Mouse (Mus musculus): Measurements from ENCODE around the gene Afm. TPM values are rescaled to one million over a fixed set of nuclear protein-coding genes. Genes with fewer than 3 reads are reported as not detected.

Afm gene
- polyA plus RNA-seq, 1 experiment from 2014 or later: not detected

DNA sequence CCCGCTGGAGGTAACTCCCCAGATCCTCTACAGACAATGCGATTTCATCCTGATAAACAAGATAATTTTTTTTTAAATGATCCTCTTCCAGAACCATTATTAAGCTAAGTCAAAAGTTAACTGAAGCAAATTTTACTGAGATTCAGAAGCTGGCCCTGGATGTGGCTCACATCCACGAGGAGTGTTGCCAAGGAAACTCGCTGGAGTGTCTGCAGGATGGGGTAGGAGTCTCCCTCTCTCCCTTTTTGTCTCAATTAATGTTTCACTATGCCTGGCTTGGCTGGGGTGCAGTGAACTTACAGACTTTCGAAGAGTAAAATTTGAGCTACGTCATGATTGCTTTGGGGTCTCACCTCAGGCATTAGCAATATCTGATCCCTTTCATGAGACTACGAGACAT lies 19.2 kb upstream of the Afm start:
- no peak overlapping the region for H3K27ac ChIP-seq
- H3K27me3 ChIP-seq: no peaks in the 10 kb centered on the region
- WGBS: 76% methylated on average over 7 of the region's 7 CpGs
- no peaks in the 10 kb centered on the region for H3K36me3 ChIP-seq
- H3K4me2 ChIP-seq: no peak overlapping the region
- H3K4me1 ChIP-seq: no peaks in the 10 kb centered on the region
- no peak for ATAC-seq (ENCODE audit: insufficient number of reproducible peaks, insufficient read depth, low FRiP score, low TSS enrichment, low read depth)
- no peak overlapping the region for H3K9ac ChIP-seq
- H3K4me3 ChIP-seq: no peak overlapping the region
- H3K9me3 ChIP-seq: no peaks in the 10 kb centered on the region

DNA sequence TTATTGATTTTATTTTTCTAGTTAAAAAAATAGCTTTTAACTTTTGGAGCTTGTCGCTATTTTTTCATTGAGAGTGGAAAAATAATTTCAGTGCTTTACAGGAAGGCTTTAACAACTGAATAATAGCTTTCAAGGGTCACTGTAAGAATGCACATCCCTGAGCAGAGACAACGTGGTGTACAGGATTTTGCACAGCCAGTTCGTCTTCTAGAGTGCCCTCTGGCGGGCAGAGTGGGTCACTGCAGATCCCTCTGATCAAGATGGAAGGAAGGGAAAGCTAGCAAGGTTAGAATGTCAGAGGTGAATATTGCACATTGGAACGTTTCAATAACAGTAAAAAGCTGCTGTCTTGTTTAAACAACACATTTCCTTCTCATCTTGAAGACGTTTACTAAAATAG lies 18.0 kb upstream of the Afm start:
- no peak overlapping the region for H3K27ac ChIP-seq
- H3K4me3 ChIP-seq: no peak overlapping the region
- WGBS: 6% methylated on average over 6 of the region's 6 CpGs
- ATAC-seq (ENCODE audit: insufficient number of reproducible peaks, insufficient read depth, low FRiP score, low TSS enrichment, low read depth): no peak
- H3K4me2 ChIP-seq: no peak overlapping the region
- no peaks in the 10 kb centered on the region for H3K4me1 ChIP-seq
- H3K27me3 ChIP-seq: no peaks in the 10 kb centered on the region
- H3K36me3 ChIP-seq: no peaks in the 10 kb centered on the region
- H3K9me3 ChIP-seq: no peaks in the 10 kb centered on the region
- H3K9ac ChIP-seq: no peak overlapping the region

DNA sequence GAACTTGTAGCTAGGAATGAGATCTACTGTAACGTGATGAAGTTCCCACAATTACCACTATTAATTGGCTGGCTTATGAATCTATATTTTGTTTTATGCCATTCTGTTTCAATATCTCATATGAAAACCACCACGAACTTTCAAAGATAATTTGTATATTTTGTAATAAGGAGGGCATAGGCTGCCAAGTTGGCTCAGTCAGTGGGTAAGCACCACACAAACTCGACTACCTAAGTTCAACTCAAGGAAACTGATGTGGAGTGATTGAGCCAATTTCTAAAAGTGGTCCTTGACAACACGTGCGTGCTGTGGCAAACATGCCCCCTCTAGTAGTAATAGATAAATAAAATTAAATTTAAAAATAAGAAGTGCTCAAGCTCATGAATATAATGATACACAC lies 17.0 kb upstream of the Afm start:
- H3K4me2 ChIP-seq: no peak overlapping the region
- no peak overlapping the region for H3K4me3 ChIP-seq
- WGBS: 90% methylated on average over 5 of the region's 5 CpGs
- no peak for ATAC-seq (ENCODE audit: insufficient number of reproducible peaks, insufficient read depth, low FRiP score, low TSS enrichment, low read depth)
- H3K27me3 ChIP-seq: no peaks in the 10 kb centered on the region
- no peak overlapping the region for H3K9ac ChIP-seq
- no peaks in the 10 kb centered on the region for H3K4me1 ChIP-seq
- no peaks in the 10 kb centered on the region for H3K9me3 ChIP-seq
- H3K36me3 ChIP-seq: no peaks in the 10 kb centered on the region
- H3K27ac ChIP-seq: no peak overlapping the region

DNA sequence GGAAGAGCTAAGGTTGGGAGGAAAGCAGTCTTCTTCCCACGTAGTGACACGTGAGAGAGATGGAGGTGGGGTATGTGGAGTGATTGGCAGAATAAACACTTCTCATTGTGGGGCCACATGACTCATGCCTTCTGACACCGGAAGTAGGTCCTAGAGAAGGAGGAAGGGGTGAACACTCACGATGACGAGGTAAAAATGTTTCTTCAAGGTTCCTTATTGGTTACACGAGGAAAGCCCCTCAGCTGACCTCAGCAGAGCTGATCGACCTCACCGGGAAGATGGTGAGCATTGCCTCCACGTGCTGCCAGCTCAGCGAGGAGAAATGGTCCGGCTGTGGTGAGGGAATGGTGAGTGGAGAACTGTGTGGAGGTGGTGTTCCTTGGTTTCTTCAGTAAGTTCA lies 14.0 kb upstream of the Afm start:
- ATAC-seq (ENCODE audit: insufficient number of reproducible peaks, insufficient read depth, low FRiP score, low TSS enrichment, low read depth): no peak

DNA sequence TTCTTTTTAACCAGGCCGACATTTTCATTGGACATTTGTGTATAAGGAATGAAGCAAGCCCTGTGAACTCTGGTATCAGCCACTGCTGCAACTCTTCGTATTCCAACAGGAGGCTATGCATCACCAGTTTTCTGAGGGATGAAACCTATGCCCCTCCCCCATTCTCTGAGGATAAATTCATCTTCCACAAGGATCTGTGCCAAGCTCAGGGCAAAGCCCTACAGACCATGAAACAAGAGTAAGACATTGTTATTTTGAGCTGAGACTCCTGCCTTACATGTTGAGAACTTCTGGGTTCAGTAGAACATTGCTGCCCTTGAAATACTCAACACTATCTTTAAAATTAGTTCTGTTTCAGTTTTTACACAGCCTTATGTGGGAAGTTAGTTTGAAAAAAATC lies 12.2 kb upstream of the Afm start:
- no peaks in the 10 kb centered on the region for H3K9me3 ChIP-seq
- no peak overlapping the region for H3K9ac ChIP-seq
- 85% methylated on average over 2 of the region's 2 CpGs for WGBS
- no peak overlapping the region for H3K4me2 ChIP-seq
- no peaks in the 10 kb centered on the region for H3K36me3 ChIP-seq
- no peaks in the 10 kb centered on the region for H3K27me3 ChIP-seq
- no peak overlapping the region for H3K4me3 ChIP-seq
- ATAC-seq (ENCODE audit: insufficient number of reproducible peaks, insufficient read depth, low FRiP score, low TSS enrichment, low read depth): no peak
- H3K4me1 ChIP-seq: no peaks in the 10 kb centered on the region
- H3K27ac ChIP-seq: no peak overlapping the region

More for the DNA sequence above, 14.0 kb upstream of the Afm start:
- no peaks in the 10 kb centered on the region for H3K4me1 ChIP-seq
- no peak overlapping the region for H3K27ac ChIP-seq
- H3K36me3 ChIP-seq: no peaks in the 10 kb centered on the region
- 80% methylated on average over 11 of the region's 11 CpGs for WGBS
- H3K4me3 ChIP-seq: no peak overlapping the region
- no peak overlapping the region for H3K4me2 ChIP-seq
- H3K27me3 ChIP-seq: no peaks in the 10 kb centered on the region
- no peaks in the 10 kb centered on the region for H3K9me3 ChIP-seq
- no peak overlapping the region for H3K9ac ChIP-seq

DNA sequence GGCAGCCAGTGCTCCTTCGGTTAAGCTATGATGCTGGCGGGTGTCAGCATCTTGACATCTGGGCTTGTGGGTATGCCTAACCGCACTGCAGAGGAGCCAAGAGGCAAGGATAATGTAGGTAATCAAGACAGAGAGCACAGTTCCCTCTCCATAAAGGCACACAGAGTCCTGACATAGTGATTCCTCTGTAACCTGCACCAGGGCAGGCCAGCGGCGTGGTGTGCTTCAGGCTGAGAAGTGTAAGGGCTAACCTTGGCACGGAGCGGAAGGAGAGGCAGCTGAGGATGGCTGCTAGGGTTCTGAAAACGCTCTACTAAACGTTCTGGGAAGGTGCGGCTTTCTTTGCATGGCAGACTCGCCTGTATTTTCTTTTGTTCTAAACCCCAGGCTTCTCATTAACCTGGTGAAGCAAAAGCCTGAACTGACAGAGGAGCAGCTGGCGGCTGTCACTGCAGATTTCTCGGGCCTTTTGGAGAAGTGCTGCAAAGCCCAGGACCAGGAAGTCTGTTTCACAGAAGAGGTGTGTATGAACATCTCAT lies 11.3 kb upstream of the Afm start:
- ATAC-seq (ENCODE audit: insufficient number of reproducible peaks, insufficient read depth, low FRiP score, low TSS enrichment, low read depth): no peak
- Histone ChIP-seq H3K9me3 (no peaks in the 10 kb centered on the region), H3K4me1 (no peaks in the 10 kb centered on the region), H3K4me2 (no peak overlapping the region), H3K27ac (no peak overlapping the region), H3K9ac (no peak overlapping the region), H3K36me3 (no peaks in the 10 kb centered on the region), H3K4me3 (no peak overlapping the region), H3K27me3 (no peaks in the 10 kb centered on the region)
- WGBS: 52% methylated on average over 13 of the region's 13 CpGs

DNA sequence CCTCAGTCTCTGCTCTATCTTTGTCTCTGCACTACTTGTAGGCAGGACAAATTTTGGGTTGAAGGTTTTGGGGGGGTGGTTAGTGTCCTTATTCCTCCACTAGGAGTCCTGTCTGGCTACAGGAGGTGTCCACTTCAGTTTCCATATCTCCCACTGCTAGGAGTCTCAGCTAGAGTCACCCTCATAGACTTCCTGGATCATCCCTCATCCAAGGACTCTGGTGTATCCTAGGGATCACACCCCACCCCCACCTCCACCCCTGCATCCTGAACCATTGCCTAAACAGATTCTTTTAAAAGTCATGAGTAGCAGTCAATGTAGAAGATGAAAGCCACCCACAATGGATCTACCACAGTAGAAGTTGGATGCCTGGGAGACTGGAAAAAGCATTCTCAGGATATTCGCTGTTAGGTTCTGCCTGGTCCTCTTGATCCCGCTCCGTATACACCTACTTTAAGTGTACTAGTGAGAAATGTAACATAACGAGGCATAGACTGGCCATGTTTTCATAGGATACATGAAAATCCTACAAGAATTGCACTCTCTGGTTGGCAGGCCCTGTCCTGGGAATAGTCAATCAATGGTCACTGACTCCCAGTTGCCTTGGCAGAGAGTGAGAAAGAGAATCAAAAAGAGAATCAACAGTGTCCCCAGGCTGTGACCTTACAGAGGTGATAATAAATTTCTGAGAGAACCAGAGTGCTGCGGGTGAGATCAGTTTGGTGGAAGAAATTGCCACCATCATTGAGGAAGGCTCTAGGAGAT lies 8.7 kb upstream of the Afm start:
- Histone ChIP-seq H3K27me3 (no peaks in the 10 kb centered on the region), H3K27ac (no peak overlapping the region), H3K9ac (no peak overlapping the region), H3K4me1 (no peaks in the 10 kb centered on the region), H3K36me3 (no peaks in the 10 kb centered on the region), H3K4me2 (no peak overlapping the region), H3K9me3 (no peaks in the 10 kb centered on the region), H3K4me3 (no peak overlapping the region)
- WGBS: 91% methylated on average over 5 of the region's 5 CpGs
- ATAC-seq (ENCODE audit: insufficient number of reproducible peaks, insufficient read depth, low FRiP score, low TSS enrichment, low read depth): no peak

DNA sequence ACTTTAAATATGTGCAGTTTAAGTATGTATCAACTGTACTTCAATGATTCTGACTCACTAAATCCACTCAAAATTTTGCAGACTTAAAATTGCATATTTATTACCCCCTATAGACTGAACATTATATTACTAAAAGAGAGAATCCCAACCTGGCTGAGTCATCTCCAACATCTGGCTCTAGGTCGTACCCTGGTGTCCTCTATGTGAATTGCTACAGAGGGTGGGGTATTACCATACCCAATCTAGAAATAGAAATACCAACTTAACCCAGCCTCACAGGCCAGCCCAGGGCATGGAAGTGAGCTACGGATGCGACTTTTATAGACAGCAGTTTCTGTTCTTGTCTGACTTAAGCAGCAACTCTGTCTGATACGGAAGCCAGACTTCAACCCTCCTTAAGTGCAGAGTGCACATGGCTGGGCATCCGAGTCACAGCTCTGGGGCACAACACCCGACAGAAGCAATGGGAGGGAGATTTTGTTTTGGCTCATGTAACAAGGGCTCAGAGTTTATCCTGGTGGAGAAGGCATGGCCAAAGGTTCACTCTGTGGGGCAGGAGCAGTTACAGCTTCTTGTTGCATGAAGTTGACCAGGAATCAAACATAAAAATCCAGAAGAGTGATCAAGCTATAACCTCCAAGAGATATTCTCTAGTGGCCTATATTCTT lies 6.3 kb upstream of the Afm start:
- no peaks in the 10 kb centered on the region for H3K27me3 ChIP-seq
- no peak overlapping the region for H3K27ac ChIP-seq
- no peaks in the 10 kb centered on the region for H3K4me1 ChIP-seq
- 81% methylated on average over 6 of the region's 6 CpGs for WGBS
- no peak overlapping the region for H3K4me3 ChIP-seq
- H3K36me3 ChIP-seq: no peaks in the 10 kb centered on the region
- H3K4me2 ChIP-seq: no peak overlapping the region
- H3K9me3 ChIP-seq: no peaks in the 10 kb centered on the region
- H3K9ac ChIP-seq: no peak overlapping the region
- ATAC-seq (ENCODE audit: insufficient number of reproducible peaks, insufficient read depth, low FRiP score, low TSS enrichment, low read depth): no peak

DNA sequence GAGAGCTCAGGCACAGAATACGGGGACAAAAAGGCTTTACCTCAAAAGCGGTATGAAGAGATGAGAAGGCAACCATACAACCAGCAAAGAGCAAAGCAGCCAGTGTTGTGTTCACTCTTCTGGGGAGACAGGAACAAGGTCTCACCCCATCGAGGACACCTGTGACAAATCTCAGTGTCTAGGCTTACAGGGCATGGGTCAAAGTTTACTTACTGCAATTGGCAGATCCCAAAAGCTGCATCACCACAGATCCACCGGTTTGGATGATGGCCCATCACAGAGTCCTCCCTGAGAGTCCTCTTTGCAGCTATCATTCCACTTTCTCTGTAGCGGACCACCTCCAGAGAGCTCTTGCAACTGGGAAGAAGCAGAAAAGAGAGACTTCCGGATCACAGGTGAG lies 3.2 kb upstream of the Afm start:
- Histone ChIP-seq H3K36me3 (no peaks in the 10 kb centered on the region), H3K27ac (no peak overlapping the region), H3K4me1 (no peaks in the 10 kb centered on the region), H3K27me3 (no peaks in the 10 kb centered on the region), H3K4me2 (no peak overlapping the region), H3K9ac (no peak overlapping the region), H3K9me3 (no peaks in the 10 kb centered on the region), H3K4me3 (no peak overlapping the region)
- no peak for ATAC-seq (ENCODE audit: insufficient number of reproducible peaks, insufficient read depth, low FRiP score, low TSS enrichment, low read depth)
- WGBS: 88% methylated on average over 6 of the region's 6 CpGs

DNA sequence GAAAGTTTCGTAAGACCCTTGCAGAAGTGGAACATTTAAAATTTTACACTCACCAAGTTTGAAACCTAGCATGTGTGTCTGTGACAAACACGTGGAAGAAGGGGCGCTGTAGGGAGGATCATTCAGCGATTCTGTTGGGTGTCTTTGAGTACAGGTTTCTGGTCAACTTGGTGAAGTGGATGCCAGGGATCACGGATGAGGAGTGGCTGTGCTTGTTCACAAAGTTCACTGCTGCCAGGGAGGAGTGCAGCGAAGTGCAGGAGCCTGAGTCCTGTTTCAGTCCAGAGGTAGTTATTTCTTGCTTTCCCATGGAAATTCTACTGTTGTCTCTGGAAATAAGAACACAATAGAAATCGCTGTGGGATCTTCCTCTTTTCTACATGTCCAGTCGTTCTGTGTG lies 32.5 kb downstream of the Afm start:
- ATAC-seq (ENCODE audit: insufficient number of reproducible peaks, insufficient read depth, low FRiP score, low TSS enrichment, low read depth): no peak
- no peak overlapping the region for H3K27ac ChIP-seq
- no peaks in the 10 kb centered on the region for H3K36me3 ChIP-seq
- no peaks in the 10 kb centered on the region for H3K27me3 ChIP-seq
- no peak overlapping the region for H3K9ac ChIP-seq
- no peak overlapping the region for H3K4me2 ChIP-seq
- H3K4me1 ChIP-seq: no peaks in the 10 kb centered on the region
- no peak overlapping the region for H3K4me3 ChIP-seq
- 88% methylated on average over 8 of the region's 8 CpGs for WGBS
- H3K9me3 ChIP-seq: no peaks in the 10 kb centered on the region

DNA sequence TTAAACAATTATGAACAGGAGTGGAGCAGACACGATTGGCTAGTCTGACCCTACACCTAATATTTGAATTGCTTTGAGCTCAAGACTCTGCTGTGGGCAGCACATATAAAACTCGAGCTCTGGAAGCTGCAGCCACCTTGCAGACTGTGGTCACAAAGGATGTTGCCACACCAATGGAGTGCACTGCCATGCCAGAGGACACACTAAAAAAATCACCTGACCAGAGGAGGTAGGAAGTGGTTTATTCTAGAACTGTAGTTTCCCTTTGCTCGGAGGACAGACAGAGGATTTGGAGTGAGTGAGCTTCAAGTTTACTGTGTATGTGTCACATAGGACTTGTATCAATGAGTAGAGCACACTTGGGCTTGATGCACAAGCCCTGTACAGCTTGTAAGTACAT lies 37.3 kb downstream of the Afm start:
- H3K36me3 ChIP-seq: no peaks in the 10 kb centered on the region
- H3K4me3 ChIP-seq: no peak overlapping the region
- no peak overlapping the region for H3K27ac ChIP-seq
- H3K9ac ChIP-seq: no peak overlapping the region
- H3K4me2 ChIP-seq: no peak overlapping the region
- no peaks in the 10 kb centered on the region for H3K4me1 ChIP-seq
- no peak for ATAC-seq (ENCODE audit: insufficient number of reproducible peaks, insufficient read depth, low FRiP score, low TSS enrichment, low read depth)
- H3K27me3 ChIP-seq: no peaks in the 10 kb centered on the region
- no peaks in the 10 kb centered on the region for H3K9me3 ChIP-seq
- WGBS: 76% methylated on average over 3 of the region's 3 CpGs

DNA sequence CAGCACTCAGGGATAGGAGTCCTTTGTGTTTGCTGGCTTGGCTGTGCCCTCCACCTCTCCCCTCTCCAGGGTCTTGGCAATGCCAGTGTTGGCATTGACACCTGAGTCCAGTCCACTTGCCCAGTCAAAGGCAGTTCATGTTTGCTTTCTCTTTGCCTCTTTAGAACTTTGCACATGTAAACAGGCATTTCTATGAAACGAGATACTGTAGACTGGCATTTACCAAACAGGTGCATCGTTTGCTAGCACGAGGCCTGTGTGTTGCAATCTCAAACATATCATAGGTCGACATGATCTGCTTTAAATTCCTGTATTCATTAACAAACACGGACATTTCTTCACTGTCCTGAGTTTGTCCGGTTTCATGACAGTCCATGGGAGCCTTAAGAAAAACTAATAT lies 42.0 kb downstream of the Afm start, which contains the start of gene 5830473C10Rik:
TSS of gene 5830473C10Rik (plus strand) at position 365 of the 400 bp plus-strand sequence.
- ATAC-seq (ENCODE audit: insufficient number of reproducible peaks, insufficient read depth, low FRiP score, low TSS enrichment, low read depth): no peak
- no peaks in the 10 kb centered on the region for H3K9me3 ChIP-seq
- no peak within 1 kb of the TSS for H3K27ac ChIP-seq
- WGBS: 84% methylated on average over 6 of the region's 6 CpGs
- H3K36me3 ChIP-seq: no peaks in the 10 kb centered on the region
- H3K9ac ChIP-seq: no peak within 1 kb of the TSS
- H3K4me2 ChIP-seq: no peak within 1 kb of the TSS
- H3K4me1 ChIP-seq: no peaks in the 10 kb centered on the region
- H3K4me3 ChIP-seq: no peak within 1 kb of the TSS
- H3K27me3 ChIP-seq: no peaks in the 10 kb centered on the region

Measured in embryonic facial prominence, embryonic 13.5 days (tissue).